Mouse (Mus musculus): ENCODE data around the gene Gm609. TPM values are rescaled to one million over a fixed set of nuclear protein-coding genes. Genes with fewer than 3 reads are reported as not detected.
"Not testable (repeated sequence)": the region's sequence is repeated elsewhere in the genome, so short reads cannot be mapped to it uniquely, and the experiment has no call there.

Gm609 gene
- polyA plus RNA-seq (2015; fragmentation: Nextera tagmentation; extraction: Ambion mirVana) = not detected in 2 replicates

GRCm38 (mm10) chr16:45492927-45493326, at the start of gene Gm609:
Gene Gm609 (minus strand): TSS chr16:45492969.
- H3K4me1 ChIP-seq (replicated peaks) = no peaks in the 10 kb centered on the region
- H3K36me3 ChIP-seq (replicated peaks) = no peaks in the 10 kb centered on the region
- no peaks in the 10 kb centered on the region for H3K27me3 ChIP-seq
- H3K4me3 ChIP-seq (replicated peaks) = no peak within 1 kb of the TSS
- WGBS (ENCODE audit: insufficient replicate concordance) = 67% methylated on average over 5 of the region's 5 CpGs
- no peak for ATAC-seq (ENCODE audit: insufficient read depth)
- no peaks in the 10 kb centered on the region for H3K9me3 ChIP-seq (replicated peaks)
- H3K27ac ChIP-seq (replicated peaks) = no peak within 1 kb of the TSS
- H3K9ac ChIP-seq = no peak within 1 kb of the TSS
- no peak within 1 kb of the TSS for H3K4me2 ChIP-seq

DNA sequence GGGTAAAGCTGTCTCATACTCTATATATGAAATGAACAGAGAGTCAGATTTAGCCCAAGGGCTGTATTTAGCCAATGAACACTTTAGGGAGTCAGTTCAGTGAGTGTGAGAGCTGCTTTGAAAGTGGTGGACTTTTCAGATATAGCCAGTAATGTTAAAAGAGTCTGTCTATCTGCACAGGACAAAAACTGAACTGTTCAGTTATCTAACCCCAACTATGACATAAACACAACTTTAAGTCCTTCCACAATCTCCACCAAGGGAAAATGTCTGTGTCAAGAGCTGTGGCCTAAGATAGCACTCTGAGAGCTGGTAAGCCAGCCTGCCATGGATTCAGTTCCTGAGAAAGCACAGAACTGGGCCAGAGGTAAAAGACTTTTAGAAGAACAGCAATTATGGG, 49.3 kb upstream of the Gm609 start:
- H3K4me2 ChIP-seq = no peak overlapping the region
- no peak overlapping the region for H3K4me3 ChIP-seq (replicated peaks)
- H3K9me3 ChIP-seq (replicated peaks) = no peaks in the 10 kb centered on the region
- no peak for ATAC-seq (ENCODE audit: insufficient read depth)
- H3K36me3 ChIP-seq (replicated peaks) = no peaks in the 10 kb centered on the region
- H3K4me1 ChIP-seq (replicated peaks) = no peaks in the 10 kb centered on the region
- H3K27me3 ChIP-seq = no peaks in the 10 kb centered on the region
- H3K27ac ChIP-seq (replicated peaks) = no peak overlapping the region
- H3K9ac ChIP-seq = no peak overlapping the region

GRCm38 (mm10) chr16:45538342-45538741, 45.6 kb upstream of the Gm609 start:
- H3K9ac ChIP-seq; H3K4me1 ChIP-seq (replicated peaks); H3K9me3 ChIP-seq (replicated peaks); H3K27ac ChIP-seq (replicated peaks); H3K27me3 ChIP-seq; ATAC-seq (ENCODE audit: insufficient read depth); H3K4me3 ChIP-seq (replicated peaks); H3K36me3 ChIP-seq (replicated peaks); H3K4me2 ChIP-seq: not testable (repeated sequence)
- 27% methylated on average over 1 of the region's 1 CpGs for WGBS (ENCODE audit: insufficient replicate concordance)

DNA sequence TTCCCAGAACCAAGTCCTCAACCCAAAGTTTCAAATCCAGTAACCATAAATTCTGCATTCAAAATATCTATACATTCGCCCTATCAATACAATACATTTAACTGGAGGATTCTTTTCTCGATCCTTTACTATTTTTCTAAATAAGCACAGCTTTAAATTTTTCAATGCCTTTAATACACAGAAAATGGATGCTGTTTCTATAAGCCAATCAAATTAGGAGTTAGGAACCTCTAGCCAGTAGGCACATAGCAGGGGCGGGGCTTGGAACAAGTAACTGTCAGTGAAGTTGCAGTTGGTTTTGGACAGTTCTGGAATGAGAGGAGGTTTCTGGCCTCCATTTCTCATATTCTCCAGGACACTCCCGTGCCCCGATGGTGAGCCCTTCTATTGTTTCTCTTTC, 42.2 kb upstream of the Gm609 start, which contains the start of gene Slc9c1:
Gene Slc9c1 (plus strand): TSS at position 301 of the 400 bp plus-strand sequence.
- no peaks in the 10 kb centered on the region for H3K36me3 ChIP-seq (replicated peaks)
- WGBS (ENCODE audit: insufficient replicate concordance) = 64% methylated on average over 5 of the region's 5 CpGs
- H3K4me3 ChIP-seq (replicated peaks) = no peak within 1 kb of the TSS
- no peak within 1 kb of the TSS for H3K9ac ChIP-seq
- no peak within 1 kb of the TSS for H3K27ac ChIP-seq (replicated peaks)
- H3K4me1 ChIP-seq (replicated peaks) = no peaks in the 10 kb centered on the region
- no peak for ATAC-seq (ENCODE audit: insufficient read depth)
- no peak within 1 kb of the TSS for H3K4me2 ChIP-seq
- no peaks in the 10 kb centered on the region for H3K9me3 ChIP-seq (replicated peaks)
- H3K27me3 ChIP-seq = no peaks in the 10 kb centered on the region

DNA sequence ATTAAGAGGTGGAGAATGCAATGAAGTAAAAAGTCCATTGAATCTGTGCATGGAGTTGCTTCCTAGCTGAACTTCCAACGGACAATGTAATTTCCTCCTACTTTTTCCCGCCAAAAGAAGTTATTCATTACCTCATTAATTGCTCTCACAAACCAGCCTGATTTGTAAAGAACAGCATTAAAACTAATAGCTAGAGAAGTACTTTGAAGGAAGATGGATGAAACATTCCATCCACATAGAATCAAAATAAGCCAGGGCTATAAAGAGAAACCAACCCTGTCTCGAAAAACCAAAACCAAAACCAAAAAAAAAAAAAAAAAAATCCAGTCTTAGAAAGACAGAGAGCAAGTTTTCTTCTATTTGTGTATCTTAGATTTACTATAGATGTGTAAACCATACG, 39.2 kb upstream of the Gm609 start, which contains the start of gene Gm17783:
Gene Gm17783 (minus strand): TSS at position 101 of the 400 bp plus-strand sequence.
- no peak within 1 kb of the TSS for H3K4me2 ChIP-seq
- no peaks in the 10 kb centered on the region for H3K4me1 ChIP-seq (replicated peaks)
- H3K4me3 ChIP-seq (replicated peaks) = no peak within 1 kb of the TSS
- 64% methylated on average over 4 of the region's 4 CpGs for WGBS (ENCODE audit: insufficient replicate concordance)
- no peaks in the 10 kb centered on the region for H3K9me3 ChIP-seq (replicated peaks)
- H3K27ac ChIP-seq (replicated peaks) = no peak within 1 kb of the TSS
- ATAC-seq (ENCODE audit: insufficient read depth) = no peak
- H3K9ac ChIP-seq = no peak within 1 kb of the TSS
- no peaks in the 10 kb centered on the region for H3K27me3 ChIP-seq
- H3K36me3 ChIP-seq (replicated peaks) = no peaks in the 10 kb centered on the region

DNA sequence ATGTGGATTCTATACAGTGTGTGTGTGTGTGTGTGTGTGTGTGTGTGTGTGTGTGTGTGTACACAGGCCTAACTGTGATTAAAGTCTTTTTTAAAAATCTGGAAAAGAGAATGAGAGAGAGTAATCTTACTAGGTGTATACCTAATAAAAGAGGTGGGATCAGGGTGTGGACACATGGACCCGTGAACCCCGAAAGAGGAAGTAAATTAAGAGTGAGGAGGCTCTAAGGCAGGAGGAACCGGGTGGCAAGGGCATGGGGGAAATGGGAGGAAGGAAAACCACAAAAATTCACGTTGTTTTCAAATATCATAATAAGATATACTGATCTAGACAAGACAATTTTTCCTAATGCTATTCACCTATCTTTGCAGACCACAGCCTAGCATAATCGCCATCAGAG, 32.8 kb upstream of the Gm609 start:
- no peaks in the 10 kb centered on the region for H3K27me3 ChIP-seq
- H3K9me3 ChIP-seq (replicated peaks) = no peaks in the 10 kb centered on the region
- no peaks in the 10 kb centered on the region for H3K36me3 ChIP-seq (replicated peaks)
- no peak overlapping the region for H3K9ac ChIP-seq
- no peak overlapping the region for H3K27ac ChIP-seq (replicated peaks)
- no peak overlapping the region for H3K4me3 ChIP-seq (replicated peaks)
- no peaks in the 10 kb centered on the region for H3K4me1 ChIP-seq (replicated peaks)
- no peak overlapping the region for H3K4me2 ChIP-seq
- 17% methylated on average over 5 of the region's 5 CpGs for WGBS (ENCODE audit: insufficient replicate concordance)
- ATAC-seq (ENCODE audit: insufficient read depth) = no peak

DNA sequence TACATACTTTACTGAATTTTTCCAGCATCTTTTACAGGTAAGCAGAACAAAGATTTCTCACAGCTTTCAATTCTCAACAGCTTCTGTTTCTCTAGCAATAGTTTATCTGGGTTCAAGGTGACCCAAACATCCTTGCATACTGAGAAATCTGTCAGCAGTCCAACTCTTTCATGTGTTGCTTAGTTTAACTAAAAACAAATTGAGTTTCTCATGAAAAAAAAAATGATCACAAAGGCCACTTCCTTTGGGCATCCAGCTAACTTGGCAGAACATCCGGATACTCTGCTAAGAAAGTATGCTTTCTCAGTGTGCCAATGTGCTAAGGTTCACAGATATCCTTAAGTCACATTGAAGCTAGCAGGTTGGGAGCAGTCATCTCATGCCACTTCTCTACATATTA, 2.6 kb upstream of the Gm609 start:
- no peak for ATAC-seq (ENCODE audit: insufficient read depth)
- no peaks in the 10 kb centered on the region for H3K27me3 ChIP-seq
- H3K4me2 ChIP-seq = no peak overlapping the region
- H3K9me3 ChIP-seq (replicated peaks) = no peaks in the 10 kb centered on the region
- no peak overlapping the region for H3K27ac ChIP-seq (replicated peaks)
- no peaks in the 10 kb centered on the region for H3K4me1 ChIP-seq (replicated peaks)
- WGBS (ENCODE audit: insufficient replicate concordance) = 51% methylated on average over 1 of the region's 1 CpGs
- no peak overlapping the region for H3K9ac ChIP-seq
- H3K4me3 ChIP-seq (replicated peaks) = no peak overlapping the region
- no peaks in the 10 kb centered on the region for H3K36me3 ChIP-seq (replicated peaks)

GRCm38 (mm10) chr16:45476991-45477390, 15.8 kb downstream of the Gm609 start:
- Histone ChIP-seq H3K4me2 (no peak overlapping the region), H3K4me1 (replicated peaks) (no peaks in the 10 kb centered on the region), H3K4me3 (replicated peaks) (no peak overlapping the region), H3K9ac (no peak overlapping the region), H3K27me3 (no peaks in the 10 kb centered on the region), H3K27ac (replicated peaks) (no peak overlapping the region), H3K9me3 (replicated peaks) (no peaks in the 10 kb centered on the region), H3K36me3 (replicated peaks) (no peaks in the 10 kb centered on the region)
- no peak for ATAC-seq (ENCODE audit: insufficient read depth)

DNA sequence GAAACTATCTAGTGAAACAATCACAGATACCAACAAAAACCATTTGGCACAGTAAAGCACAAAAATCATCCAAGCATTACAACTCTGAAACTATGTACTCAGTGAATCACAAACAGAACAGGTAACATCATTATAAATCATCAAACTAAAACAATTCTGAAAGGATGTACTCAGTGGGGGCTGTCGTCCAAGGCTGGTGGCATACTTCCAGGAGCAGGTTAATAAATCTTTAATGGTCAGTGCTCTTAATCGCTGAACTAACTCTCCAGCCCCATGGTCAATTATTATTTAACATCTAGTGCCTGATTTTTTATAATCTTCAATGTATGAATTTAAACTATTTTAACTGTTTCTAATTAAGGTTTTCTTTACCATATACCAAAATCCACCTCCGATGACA, 20.9 kb downstream of the Gm609 start:
- ATAC-seq (ENCODE audit: insufficient read depth); H3K9ac ChIP-seq; H3K27me3 ChIP-seq; H3K4me2 ChIP-seq; H3K9me3 ChIP-seq (replicated peaks); H3K27ac ChIP-seq (replicated peaks); H3K4me3 ChIP-seq (replicated peaks); H3K4me1 ChIP-seq (replicated peaks); H3K36me3 ChIP-seq (replicated peaks): not testable (repeated sequence)
- 64% methylated on average over 3 of the region's 3 CpGs for WGBS (ENCODE audit: insufficient replicate concordance)

DNA sequence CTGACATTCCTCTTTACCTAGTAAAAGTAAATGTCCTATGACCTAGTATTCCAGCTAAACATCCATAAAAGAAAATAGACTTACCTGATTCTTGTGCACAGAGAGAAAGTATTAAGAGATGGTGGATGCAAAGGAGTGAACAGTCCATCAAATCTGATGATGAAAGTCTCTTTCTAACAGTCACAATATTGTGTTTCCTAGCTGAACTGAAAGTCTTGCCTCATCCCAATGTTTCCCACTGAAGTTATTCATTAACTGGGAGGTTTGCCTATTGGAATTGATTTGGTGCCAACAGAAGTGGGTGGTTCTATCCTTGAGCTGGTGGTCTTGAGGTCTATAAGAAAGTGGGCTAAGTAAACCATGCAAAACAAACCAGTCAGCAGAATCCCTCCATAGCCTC, 38.0 kb downstream of the Gm609 start:
- H3K4me3 ChIP-seq (replicated peaks) = no peak overlapping the region
- ATAC-seq (ENCODE audit: insufficient read depth) = no peak
- no peaks in the 10 kb centered on the region for H3K36me3 ChIP-seq (replicated peaks)
- H3K9me3 ChIP-seq (replicated peaks) = no peaks in the 10 kb centered on the region
- no peak overlapping the region for H3K4me2 ChIP-seq
- H3K27me3 ChIP-seq = no peaks in the 10 kb centered on the region
- H3K27ac ChIP-seq (replicated peaks) = no peak overlapping the region
- no peaks in the 10 kb centered on the region for H3K4me1 ChIP-seq (replicated peaks)
- no peak overlapping the region for H3K9ac ChIP-seq

DNA sequence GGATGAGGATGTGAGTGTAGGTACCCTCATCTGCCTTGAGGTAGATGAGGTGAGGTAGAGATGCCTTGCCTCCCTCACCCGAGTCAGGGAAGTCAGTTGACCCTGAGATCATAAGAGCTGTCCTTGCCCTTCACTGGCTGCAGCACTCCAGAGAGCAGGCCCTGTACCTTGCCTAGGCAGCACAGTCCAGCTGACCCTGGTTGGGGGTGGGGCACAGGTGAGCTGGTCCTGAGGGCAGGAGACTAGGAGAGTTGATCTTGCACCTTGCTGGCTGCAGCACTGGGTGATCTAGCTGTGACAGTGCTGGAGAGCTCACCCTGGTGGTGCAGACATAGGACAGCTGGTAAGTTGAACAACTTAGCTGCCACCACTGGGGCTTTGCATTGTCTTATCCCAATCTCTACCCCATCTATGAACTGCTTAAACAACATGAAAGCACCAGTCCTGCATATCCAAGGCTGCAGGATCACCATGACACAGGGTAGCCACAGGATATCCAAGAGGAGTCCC, 55.5 kb downstream of the Gm609 start:
- ATAC-seq (ENCODE audit: insufficient read depth) = no peak
- H3K27me3 ChIP-seq = no peaks in the 10 kb centered on the region

DNA sequence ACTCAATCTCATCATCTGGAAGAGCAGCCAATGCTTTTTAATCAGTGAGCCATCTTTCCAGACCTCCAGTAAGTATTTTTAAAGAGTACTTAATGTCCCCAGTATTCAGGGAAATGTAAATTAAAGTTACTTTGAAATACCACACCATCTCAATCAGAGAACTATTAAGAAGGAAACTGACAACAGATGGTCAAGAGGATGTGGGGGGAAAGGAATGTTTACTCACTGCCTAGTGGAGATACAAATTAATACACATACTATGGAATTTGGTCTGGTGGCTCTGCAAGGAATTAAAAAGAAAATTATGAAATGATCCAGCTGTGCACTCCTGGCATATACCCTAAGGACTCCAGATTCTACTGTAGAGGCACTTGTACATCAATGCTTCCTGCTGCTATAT, 57.2 kb downstream of the Gm609 start:
- H3K36me3 ChIP-seq (replicated peaks) = no peaks in the 10 kb centered on the region
- H3K27me3 ChIP-seq = no peaks in the 10 kb centered on the region
- H3K9me3 ChIP-seq (replicated peaks) = no peaks in the 10 kb centered on the region

More for the DNA sequence above, 55.5 kb downstream of the Gm609 start:
- Histone ChIP-seq H3K4me2 (no peak overlapping the region), H3K4me1 (replicated peaks) (no peaks in the 10 kb centered on the region), H3K4me3 (replicated peaks) (no peak overlapping the region), H3K36me3 (replicated peaks) (no peaks in the 10 kb centered on the region), H3K9ac (no peak overlapping the region), H3K9me3 (replicated peaks) (no peaks in the 10 kb centered on the region), H3K27ac (replicated peaks) (no peak overlapping the region)
- WGBS (ENCODE audit: insufficient replicate concordance) = 45% methylated on average over 1 of the region's 1 CpGs

More for the DNA sequence above, 57.2 kb downstream of the Gm609 start:
- Histone ChIP-seq H3K4me3 (replicated peaks) (no peak overlapping the region), H3K9ac (no peak overlapping the region), H3K27ac (replicated peaks) (no peak overlapping the region), H3K4me1 (replicated peaks) (no peaks in the 10 kb centered on the region), H3K4me2 (no peak overlapping the region)
- no peak for ATAC-seq (ENCODE audit: insufficient read depth)

Measured in liver, embryonic 15.5 days (tissue).